Mouse (Mus musculus) hindbrain, embryonic 15.5 days (tissue): ENCODE data around the gene Cmas. TPM values are rescaled to one million over a fixed set of nuclear protein-coding genes. Genes with fewer than 3 reads are reported as not detected.

Experiments used
- ATAC-seq: fragments of 200-750 bp; cut with Nextera tagmentation; 2 replicates; pipeline ENCODE4 v1.8.0; 2017; ENCODE audit warnings: low read depth, moderate number of reproducible peaks, moderate TSS enrichment; ENCODE audit not compliant: low FRiP score
- H3K27ac ChIP-seq: fragments of 300-500 bp; sonication (generic); replicated peaks from 2 replicates; pipeline ENCODE4 v1.5.1; 2015; ENCODE audit warnings: mild to moderate bottlenecking, inconsistent platforms
- H3K27me3 ChIP-seq: fragments of 300-500 bp; sonication (generic); 2 replicates; pipeline ENCODE4 v1.6.1; 2015; ENCODE audit warnings: control low read depth, inconsistent platforms
- H3K36me3 ChIP-seq: fragments of 300-500 bp; sonication (generic); 2 replicates; pipeline ENCODE4 v1.6.1; 2015; ENCODE audit warnings: control low read depth, inconsistent platforms
- H3K4me1 ChIP-seq: fragments of 300-500 bp; sonication (generic); replicated peaks from 2 replicates; pipeline ENCODE4 v1.6.1; 2015; ENCODE audit warnings: control low read depth, inconsistent platforms
- H3K4me2 ChIP-seq: fragments of 300-500 bp; sonication (generic); 2 replicates; pipeline ENCODE4 v1.6.1; 2015; ENCODE audit warnings: moderate library complexity, mild to moderate bottlenecking, inconsistent platforms
- H3K4me3 ChIP-seq: fragments of 300-500 bp; sonication (generic); 2 replicates; pipeline ENCODE4 v1.5.1; 2015; ENCODE audit warnings: mild to moderate bottlenecking, inconsistent platforms
- H3K9ac ChIP-seq: fragments of 300-500 bp; sonication (generic); 2 replicates; pipeline ENCODE4 v1.6.1; 2015; ENCODE audit warnings: inconsistent platforms
- H3K9me3 ChIP-seq: fragments of 300-500 bp; sonication (generic); 2 replicates; pipeline ENCODE4 v1.6.1; 2016; ENCODE audit warnings: control low read depth, inconsistent platforms
- WGBS: fragments of 180-500 bp; shearing (Covaris S2); methylation state at CpG from one replicate; pipeline ENCODE4 v1.1.7; 2015; 5-methylcytosine and 5-hydroxymethylcytosine counted together
- polyA plus RNA-seq: library from polyadenylated mRNA; unstranded; fragments of >200 nt; fragmentation: Nextera tagmentation; extraction: Ambion mirVana; gene quantifications from 2 replicates; pipeline ENCODE4 v1.2.1, GENCODE M21; 2015

Cmas gene
- polyA plus RNA-seq, 1 experiment from 2014 or later, result 188 TPM

GRCm38 (mm10) chr6:142780574-142781033, 24.1 kb downstream of the Cmas start:
- Histone ChIP-seq H3K9me3 (no peaks in the 10 kb centered on the region), H3K9ac (no peak overlapping the region), H3K27ac (no peak overlapping the region), H3K4me1 (peaks cover 18% of the 10 kb centered on the region), H3K27me3 (no peaks in the 10 kb centered on the region), H3K4me3 (no peak overlapping the region), H3K36me3 (no peaks in the 10 kb centered on the region), H3K4me2 (no peak overlapping the region)
- WGBS, result 51% methylated on average over 4 of the region's 4 CpGs
- no peak for ATAC-seq

- no peak overlapping the region for H3K4me2 ChIP-seq
- H3K9me3 ChIP-seq, result no peaks in the 10 kb centered on the region
- H3K4me3 ChIP-seq, result no peak overlapping the region
- no peaks in the 10 kb centered on the region for H3K36me3 ChIP-seq
- H3K27ac ChIP-seq, result no peak overlapping the region
- H3K4me1 ChIP-seq, result peaks cover 18% of the 10 kb centered on the region
- H3K27me3 ChIP-seq, result no peaks in the 10 kb centered on the region
- WGBS, result 61% methylated on average over 7 of the region's 7 CpGs
- no peak overlapping the region for H3K9ac ChIP-seq
- ATAC-seq, result no peak
Observed at GRCm38 (mm10) chr6:142781286-142781685, 24.8 kb downstream of the Cmas start.

GRCm38 (mm10) chr6:142785343-142785742, 28.9 kb downstream of the Cmas start:
- no peak overlapping the region for H3K4me3 ChIP-seq
- no peaks in the 10 kb centered on the region for H3K9me3 ChIP-seq
- H3K27ac ChIP-seq, result no peak overlapping the region
- no peaks in the 10 kb centered on the region for H3K27me3 ChIP-seq
- no peak for ATAC-seq
- peaks cover 15% of the 10 kb centered on the region; the same call in 1 of the 2 replicates for H3K4me1 ChIP-seq
- H3K4me2 ChIP-seq, result no peak overlapping the region
- no peaks in the 10 kb centered on the region for H3K36me3 ChIP-seq
- WGBS, result 38% methylated on average over 4 of the region's 4 CpGs
- no peak overlapping the region for H3K9ac ChIP-seq

GRCm38 (mm10) chr6:142786106-142786505, 29.6 kb downstream of the Cmas start:
- H3K27ac ChIP-seq, result no peak overlapping the region
- WGBS, result 86% methylated on average over 21 of the region's 21 CpGs
- H3K4me2 ChIP-seq, result no peak overlapping the region
- no peaks in the 10 kb centered on the region for H3K9me3 ChIP-seq
- H3K4me3 ChIP-seq, result no peak overlapping the region
- H3K4me1 ChIP-seq, result peaks cover 13% of the 10 kb centered on the region; the same call in 1 of the 2 replicates
- H3K9ac ChIP-seq, result no peak overlapping the region
- H3K27me3 ChIP-seq, result no peaks in the 10 kb centered on the region
- no peak for ATAC-seq
- H3K36me3 ChIP-seq, result no peaks in the 10 kb centered on the region

- peak; percentile 32; the same call in 1 of the 2 replicates for ATAC-seq
- Histone ChIP-seq H3K4me1 (peaks cover 17% of the 10 kb centered on the region), H3K4me2 (no peak overlapping the region), H3K27ac (no peak overlapping the region), H3K36me3 (no peaks in the 10 kb centered on the region), H3K4me3 (no peak overlapping the region), H3K9me3 (no peaks in the 10 kb centered on the region), H3K9ac (no peak overlapping the region), H3K27me3 (no peaks in the 10 kb centered on the region)
- 48% methylated on average over 17 of the region's 18 CpGs for WGBS
Observed at GRCm38 (mm10) chr6:142788042-142788987, 31.8 kb downstream of the Cmas start.

GRCm38 (mm10) chr6:142789736-142790135, 33.2 kb downstream of the Cmas start:
- H3K9ac ChIP-seq, result no peak overlapping the region
- H3K36me3 ChIP-seq, result no peaks in the 10 kb centered on the region
- ATAC-seq, result no peak
- no peak overlapping the region for H3K4me2 ChIP-seq
- no peak overlapping the region for H3K4me3 ChIP-seq
- no peaks in the 10 kb centered on the region for H3K27me3 ChIP-seq
- peaks cover 23% of the 10 kb centered on the region for H3K4me1 ChIP-seq
- no peak overlapping the region for H3K27ac ChIP-seq
- 81% methylated on average over 10 of the region's 10 CpGs for WGBS
- no peaks in the 10 kb centered on the region for H3K9me3 ChIP-seq

- 47% methylated on average over 13 of the region's 13 CpGs for WGBS
- Histone ChIP-seq H3K4me3 (no peak overlapping the region), H3K4me1 (peaks cover 23% of the 10 kb centered on the region), H3K4me2 (no peak overlapping the region), H3K27me3 (no peaks in the 10 kb centered on the region), H3K9me3 (no peaks in the 10 kb centered on the region), H3K36me3 (no peaks in the 10 kb centered on the region), H3K9ac (no peak overlapping the region), H3K27ac (no peak overlapping the region)
- ATAC-seq, result no peak; the same call in 1 of the 2 replicates
Observed at GRCm38 (mm10) chr6:142792241-142792968, 35.9 kb downstream of the Cmas start.

- 8% methylated on average over 7 of the region's 7 CpGs for WGBS
- no peaks in the 10 kb centered on the region for H3K36me3 ChIP-seq
- H3K27ac ChIP-seq, result no peak overlapping the region; the same call in 1 of the 2 replicates
- no peaks in the 10 kb centered on the region for H3K27me3 ChIP-seq
- H3K9me3 ChIP-seq, result no peaks in the 10 kb centered on the region
- H3K4me1 ChIP-seq, result peaks cover 18% of the 10 kb centered on the region
- peak; percentile 46; the same call in 1 of the 2 replicates for ATAC-seq
- no peak overlapping the region for H3K9ac ChIP-seq
- H3K4me3 ChIP-seq, result no peak overlapping the region
- peak overlapping the region; percentile 22; the same call in 1 of the 2 replicates for H3K4me2 ChIP-seq
Observed at GRCm38 (mm10) chr6:142793468-142793867, 37.0 kb downstream of the Cmas start.

- H3K9ac ChIP-seq, result no peak overlapping the region
Observed at GRCm38 (mm10) chr6:142795087-142795486, 38.6 kb downstream of the Cmas start.

GRCm38 (mm10) chr6:142795655-142796441, 39.4 kb downstream of the Cmas start:
- Histone ChIP-seq H3K36me3 (no peaks in the 10 kb centered on the region), H3K27me3 (no peaks in the 10 kb centered on the region), H3K9ac (no peak overlapping the region), H3K27ac (no peak overlapping the region), H3K4me3 (no peak overlapping the region), H3K4me2 (no peak overlapping the region), H3K9me3 (no peaks in the 10 kb centered on the region), H3K4me1 (peaks cover 17% of the 10 kb centered on the region)
- ATAC-seq, result no peak
- WGBS, result 83% methylated on average over 15 of the region's 15 CpGs

More at GRCm38 (mm10) chr6:142795087-142795486, 38.6 kb downstream of the Cmas start:
- no peak overlapping the region for H3K4me2 ChIP-seq
- 93% methylated on average over 9 of the region's 9 CpGs for WGBS
- H3K9me3 ChIP-seq, result no peaks in the 10 kb centered on the region
- no peaks in the 10 kb centered on the region for H3K27me3 ChIP-seq
- peaks cover 17% of the 10 kb centered on the region for H3K4me1 ChIP-seq
- H3K36me3 ChIP-seq, result no peaks in the 10 kb centered on the region
- no peak for ATAC-seq
- no peak overlapping the region for H3K4me3 ChIP-seq
- H3K27ac ChIP-seq, result no peak overlapping the region

GRCm38 (mm10) chr6:142797996-142798395, 41.5 kb downstream of the Cmas start:
- H3K9ac ChIP-seq, result no peak overlapping the region
- no peak overlapping the region for H3K4me2 ChIP-seq
- no peaks in the 10 kb centered on the region for H3K27me3 ChIP-seq
- WGBS, result 78% methylated on average over 1 of the region's 1 CpGs
- H3K9me3 ChIP-seq, result no peaks in the 10 kb centered on the region
- no peak overlapping the region for H3K27ac ChIP-seq
- peaks cover 9% of the 10 kb centered on the region for H3K4me1 ChIP-seq
- no peaks in the 10 kb centered on the region for H3K36me3 ChIP-seq
- H3K4me3 ChIP-seq, result no peak overlapping the region
- no peak for ATAC-seq
